Mouse (Mus musculus): Measurements from ENCODE around the gene Ccdc191. TPM values are rescaled to one million over a fixed set of nuclear protein-coding genes. Genes with fewer than 3 reads are reported as not detected.

The Ccdc191 gene
- polyA plus RNA-seq, 1 experiment from 2014 or later, result 9.8 TPM

- no peak overlapping the region for H3K27ac ChIP-seq
- 81% methylated on average over 8 of the region's 8 CpGs for WGBS
- no peaks in the 10 kb centered on the region for H3K9me3 ChIP-seq (replicated peaks)
- H3K4me1 ChIP-seq (replicated peaks), result peaks cover 7% of the 10 kb centered on the region
- no peaks in the 10 kb centered on the region for H3K36me3 ChIP-seq
- no peak overlapping the region for H3K4me2 ChIP-seq
- H3K9ac ChIP-seq, result no peak overlapping the region
- ATAC-seq (replicated peaks; ENCODE audit: insufficient number of reproducible peaks, insufficient read depth, low FRiP score, low read depth), result no peak
- no peak overlapping the region for H3K4me3 ChIP-seq
- no peaks in the 10 kb centered on the region for H3K27me3 ChIP-seq
Measured at GRCm38 (mm10) chr16:43894501-43894900, 4.9 kb downstream of the Ccdc191 start.

- H3K4me2 ChIP-seq, result no peak overlapping the region
Measured at GRCm38 (mm10) chr16:43900138-43900537, 10.5 kb downstream of the Ccdc191 start.

DNA sequence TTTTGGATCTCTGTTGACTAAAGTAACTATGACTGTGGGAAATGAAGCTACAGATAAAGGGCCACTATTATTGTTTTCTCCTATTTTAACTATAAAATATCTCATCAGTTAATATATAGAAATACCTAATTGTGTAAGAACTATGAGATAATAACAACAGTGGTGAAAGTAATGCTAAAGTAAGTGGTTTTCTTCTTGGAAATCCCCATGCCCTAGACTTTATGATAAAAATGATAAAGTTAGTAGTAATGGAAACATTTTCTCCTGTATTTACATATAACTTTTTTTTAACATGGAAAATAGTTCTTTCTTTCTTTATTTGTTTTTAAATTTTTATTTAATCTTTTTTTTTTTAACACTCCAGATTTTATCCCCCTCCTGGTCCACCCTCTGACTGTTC lies 11.0 kb downstream of the Ccdc191 start:
- Histone ChIP-seq H3K9ac (no peak overlapping the region), H3K27me3 (no peaks in the 10 kb centered on the region), H3K4me1 (replicated peaks) (no peaks in the 10 kb centered on the region), H3K9me3 (replicated peaks) (no peaks in the 10 kb centered on the region), H3K27ac (no peak overlapping the region), H3K4me2 (no peak overlapping the region), H3K36me3 (no peaks in the 10 kb centered on the region), H3K4me3 (no peak overlapping the region)
- no peak for ATAC-seq (replicated peaks; ENCODE audit: insufficient number of reproducible peaks, insufficient read depth, low FRiP score, low read depth)

More at GRCm38 (mm10) chr16:43900138-43900537, 10.5 kb downstream of the Ccdc191 start:
- no peaks in the 10 kb centered on the region for H3K36me3 ChIP-seq
- H3K4me1 ChIP-seq (replicated peaks), result no peaks in the 10 kb centered on the region
- H3K4me3 ChIP-seq, result no peak overlapping the region
- no peak overlapping the region for H3K27ac ChIP-seq
- no peak for ATAC-seq (replicated peaks; ENCODE audit: insufficient number of reproducible peaks, insufficient read depth, low FRiP score, low read depth)
- no peaks in the 10 kb centered on the region for H3K27me3 ChIP-seq
- no peak overlapping the region for H3K9ac ChIP-seq
- no peaks in the 10 kb centered on the region for H3K9me3 ChIP-seq (replicated peaks)
- WGBS, result 55% methylated on average over 4 of the region's 4 CpGs

DNA sequence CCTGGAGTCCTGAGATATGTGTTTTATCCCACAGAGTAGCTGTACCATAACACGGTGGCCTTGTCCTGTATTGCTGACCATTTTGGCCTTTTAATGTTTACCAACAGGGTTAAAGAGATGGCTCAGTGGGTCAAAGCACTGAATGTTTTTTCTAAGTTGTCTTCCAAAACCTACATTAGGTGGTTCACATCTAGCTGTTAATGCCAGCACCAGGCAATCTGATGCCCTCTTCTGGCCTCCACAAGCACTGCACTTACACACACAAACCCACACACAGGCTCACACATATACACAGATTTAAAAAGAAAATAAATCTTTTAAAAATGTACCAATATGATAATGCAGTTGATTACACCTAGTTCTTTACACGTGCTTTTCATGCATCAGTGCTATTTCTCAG lies 19.3 kb downstream of the Ccdc191 start:
- no peak overlapping the region for H3K9ac ChIP-seq
- no peak overlapping the region for H3K4me3 ChIP-seq
- no peak overlapping the region for H3K4me2 ChIP-seq
- no peaks in the 10 kb centered on the region for H3K4me1 ChIP-seq (replicated peaks)
- H3K27ac ChIP-seq, result no peak overlapping the region
- H3K27me3 ChIP-seq, result no peaks in the 10 kb centered on the region
- no peak for ATAC-seq (replicated peaks; ENCODE audit: insufficient number of reproducible peaks, insufficient read depth, low FRiP score, low read depth)
- WGBS, result 81% methylated on average over 2 of the region's 2 CpGs
- H3K9me3 ChIP-seq (replicated peaks), result no peaks in the 10 kb centered on the region
- H3K36me3 ChIP-seq, result peaks cover 5% of the 10 kb centered on the region; the same call in 1 of the 2 replicates

- Histone ChIP-seq H3K27me3 (no peaks in the 10 kb centered on the region), H3K9ac (no peak overlapping the region), H3K4me3 (no peak overlapping the region), H3K4me2 (no peak overlapping the region), H3K9me3 (replicated peaks) (no peaks in the 10 kb centered on the region), H3K4me1 (replicated peaks) (no peaks in the 10 kb centered on the region), H3K27ac (no peak overlapping the region), H3K36me3 (no peaks in the 10 kb centered on the region)
- ATAC-seq (replicated peaks; ENCODE audit: insufficient number of reproducible peaks, insufficient read depth, low FRiP score, low read depth), result no peak
- WGBS, result 72% methylated on average over 3 of the region's 3 CpGs
Measured at GRCm38 (mm10) chr16:43918867-43919266, 29.3 kb downstream of the Ccdc191 start.

GRCm38 (mm10) chr16:43922024-43922423 lies 32.4 kb downstream of the Ccdc191 start:
- no peak overlapping the region for H3K27ac ChIP-seq
- H3K27me3 ChIP-seq, result no peaks in the 10 kb centered on the region
- H3K36me3 ChIP-seq, result no peaks in the 10 kb centered on the region
- WGBS, result 61% methylated on average over 2 of the region's 2 CpGs
- H3K4me2 ChIP-seq, result no peak overlapping the region
- H3K4me1 ChIP-seq (replicated peaks), result no peaks in the 10 kb centered on the region
- ATAC-seq (replicated peaks; ENCODE audit: insufficient number of reproducible peaks, insufficient read depth, low FRiP score, low read depth), result no peak
- no peak overlapping the region for H3K4me3 ChIP-seq
- no peaks in the 10 kb centered on the region for H3K9me3 ChIP-seq (replicated peaks)
- no peak overlapping the region for H3K9ac ChIP-seq

- Histone ChIP-seq H3K27me3 (no peaks in the 10 kb centered on the region), H3K27ac (no peak overlapping the region), H3K4me3 (no peak overlapping the region), H3K36me3 (no peaks in the 10 kb centered on the region), H3K4me1 (replicated peaks) (no peaks in the 10 kb centered on the region), H3K9ac (no peak overlapping the region), H3K4me2 (no peak overlapping the region), H3K9me3 (replicated peaks) (no peaks in the 10 kb centered on the region)
- no peak for ATAC-seq (replicated peaks; ENCODE audit: insufficient number of reproducible peaks, insufficient read depth, low FRiP score, low read depth)
- WGBS, result 42% methylated on average over 3 of the region's 3 CpGs
Measured at GRCm38 (mm10) chr16:43922630-43923029, 33.0 kb downstream of the Ccdc191 start.

DNA sequence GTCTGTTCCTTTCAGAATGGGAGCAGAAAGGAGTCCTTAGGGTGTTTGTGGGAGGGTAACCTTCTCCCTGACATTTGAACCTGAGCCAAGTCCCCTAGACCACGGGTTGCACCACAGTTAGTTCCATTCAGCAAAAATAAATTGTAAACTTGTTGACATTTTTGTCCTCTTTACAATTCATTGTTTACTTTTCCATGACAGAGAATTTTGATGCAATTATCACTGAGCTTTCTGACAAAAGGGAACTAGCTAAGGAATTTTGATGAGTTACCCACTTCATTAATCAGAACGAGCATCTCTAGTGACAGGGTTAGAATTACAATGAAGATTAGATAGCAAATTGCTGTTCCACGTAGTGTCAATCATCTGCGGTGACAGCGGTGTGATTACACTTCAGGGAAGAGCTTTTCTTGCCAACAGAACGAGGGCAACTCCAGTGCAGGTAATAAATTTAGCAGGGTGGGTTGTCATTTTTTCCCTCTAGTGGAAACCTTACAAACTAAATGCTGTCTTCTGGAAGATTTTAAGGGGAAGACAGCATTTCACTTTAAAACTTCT lies 35.5 kb downstream of the Ccdc191 start:
- H3K4me3 ChIP-seq, result no peak overlapping the region
- H3K9me3 ChIP-seq (replicated peaks), result no peaks in the 10 kb centered on the region
- no peaks in the 10 kb centered on the region for H3K36me3 ChIP-seq
- no peak overlapping the region for H3K27ac ChIP-seq
- 37% methylated on average over 6 of the region's 6 CpGs for WGBS
- H3K9ac ChIP-seq, result no peak overlapping the region
- no peak overlapping the region for H3K4me2 ChIP-seq
- H3K27me3 ChIP-seq, result no peaks in the 10 kb centered on the region
- H3K4me1 ChIP-seq (replicated peaks), result no peaks in the 10 kb centered on the region
- ATAC-seq (replicated peaks; ENCODE audit: insufficient number of reproducible peaks, insufficient read depth, low FRiP score, low read depth), result no peak

DNA sequence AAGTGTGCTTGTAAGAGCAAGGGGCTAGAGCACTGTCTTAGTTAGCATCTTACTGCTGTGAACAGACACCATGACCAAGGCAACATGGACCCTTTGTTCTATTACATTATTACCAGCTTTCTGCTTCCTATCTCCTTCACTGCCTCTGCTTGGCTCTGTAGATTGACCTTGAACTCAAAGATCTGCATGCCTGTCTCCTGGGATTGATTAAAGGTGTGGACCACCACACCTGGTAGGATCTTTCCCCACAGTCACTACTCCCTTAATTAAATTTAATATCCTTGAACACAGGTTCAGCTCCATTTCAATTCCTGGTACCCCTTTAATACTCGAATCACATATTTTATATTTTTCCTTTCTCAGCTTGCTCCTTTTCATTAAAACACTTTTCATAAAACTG lies 36.2 kb downstream of the Ccdc191 start:
- ATAC-seq (replicated peaks; ENCODE audit: insufficient number of reproducible peaks, insufficient read depth, low FRiP score, low read depth), result no peak
- no peak overlapping the region for H3K4me3 ChIP-seq
- no peaks in the 10 kb centered on the region for H3K9me3 ChIP-seq (replicated peaks)
- 87% methylated on average over 1 of the region's 1 CpGs for WGBS
- no peaks in the 10 kb centered on the region for H3K4me1 ChIP-seq (replicated peaks)
- H3K36me3 ChIP-seq, result no peaks in the 10 kb centered on the region
- H3K27me3 ChIP-seq, result no peaks in the 10 kb centered on the region
- H3K27ac ChIP-seq, result no peak overlapping the region
- no peak overlapping the region for H3K4me2 ChIP-seq
- H3K9ac ChIP-seq, result no peak overlapping the region

DNA sequence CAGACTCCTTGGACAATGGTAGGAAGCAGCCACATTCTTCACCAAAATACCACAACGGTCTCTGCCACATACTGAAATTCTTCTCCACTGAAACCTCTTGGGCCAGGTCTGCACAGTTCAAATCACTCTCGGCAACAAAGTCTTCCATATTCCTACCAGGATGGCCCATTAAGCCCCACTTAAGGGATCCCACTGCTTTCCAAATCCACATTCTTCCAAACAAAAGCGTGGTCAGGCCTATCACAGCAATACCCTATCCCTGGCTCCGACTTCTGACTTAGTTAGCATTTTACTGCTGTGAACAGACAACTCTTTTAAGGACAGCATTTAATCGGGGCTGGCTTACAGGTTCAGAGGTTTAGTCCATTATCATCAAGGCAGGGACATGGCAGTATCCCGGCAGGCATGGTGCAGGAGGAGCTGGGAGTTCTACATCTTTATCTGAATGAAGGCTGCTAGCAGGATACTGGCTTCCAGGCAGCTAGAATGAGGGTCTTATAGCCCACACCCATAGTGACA lies 36.8 kb downstream of the Ccdc191 start, which contains the start of gene Qtrt2:
Gene Qtrt2 (minus strand): TSS at position 469 of the 519 bp plus-strand sequence.
- Histone ChIP-seq H3K9me3 (replicated peaks) (no peaks in the 10 kb centered on the region), H3K27me3 (no peaks in the 10 kb centered on the region), H3K4me2 (no peak within 1 kb of the TSS), H3K36me3 (no peaks in the 10 kb centered on the region), H3K4me3 (no peak within 1 kb of the TSS), H3K27ac (no peak within 1 kb of the TSS), H3K4me1 (replicated peaks) (no peaks in the 10 kb centered on the region), H3K9ac (no peak within 1 kb of the TSS)
- ATAC-seq (replicated peaks; ENCODE audit: insufficient number of reproducible peaks, insufficient read depth, low FRiP score, low read depth), result no peak
- 68% methylated on average over 6 of the region's 6 CpGs for WGBS

DNA sequence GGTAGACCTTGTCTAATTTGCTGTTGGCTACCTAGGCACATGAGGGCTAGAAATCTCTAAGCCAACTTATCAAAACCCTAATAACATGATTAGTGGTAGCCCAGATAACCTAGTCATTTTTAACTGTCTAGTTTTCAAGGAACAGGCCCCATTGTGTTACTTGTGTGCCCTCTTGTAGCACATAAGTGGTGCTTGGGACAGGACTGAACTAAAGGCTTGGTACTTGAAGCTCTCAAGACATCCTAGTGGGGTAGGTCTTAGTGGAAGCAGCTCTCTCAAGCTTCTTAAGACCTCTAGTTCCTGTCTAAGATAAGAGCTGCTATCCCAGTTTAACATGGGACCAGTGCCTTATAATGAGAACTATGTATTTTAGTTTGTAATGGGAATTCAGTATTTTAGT lies 41.0 kb downstream of the Ccdc191 start:
- H3K36me3 ChIP-seq, result no peaks in the 10 kb centered on the region
- no peaks in the 10 kb centered on the region for H3K9me3 ChIP-seq (replicated peaks)
- no peak overlapping the region for H3K9ac ChIP-seq
- no peak for ATAC-seq (replicated peaks; ENCODE audit: insufficient number of reproducible peaks, insufficient read depth, low FRiP score, low read depth)
- no peak overlapping the region for H3K4me2 ChIP-seq
- no peak overlapping the region for H3K27ac ChIP-seq
- H3K4me1 ChIP-seq (replicated peaks), result no peaks in the 10 kb centered on the region
- H3K27me3 ChIP-seq, result no peaks in the 10 kb centered on the region
- no peak overlapping the region for H3K4me3 ChIP-seq

- no peaks in the 10 kb centered on the region for H3K36me3 ChIP-seq
- H3K4me2 ChIP-seq, result no peak overlapping the region
- no peak overlapping the region for H3K9ac ChIP-seq
- 69% methylated on average over 3 of the region's 3 CpGs for WGBS
- ATAC-seq (replicated peaks; ENCODE audit: insufficient number of reproducible peaks, insufficient read depth, low FRiP score, low read depth), result no peak
- H3K27me3 ChIP-seq, result no peaks in the 10 kb centered on the region
- no peaks in the 10 kb centered on the region for H3K4me1 ChIP-seq (replicated peaks)
- no peak overlapping the region for H3K27ac ChIP-seq
- H3K4me3 ChIP-seq, result no peak overlapping the region
- H3K9me3 ChIP-seq (replicated peaks), result no peaks in the 10 kb centered on the region
Measured at GRCm38 (mm10) chr16:43931502-43931901, 41.9 kb downstream of the Ccdc191 start.
